Mouse (Mus musculus) adrenal gland, postnatal 14 days (tissue): ENCODE results near the gene Zcchc2. TPM values are rescaled to one million over a fixed set of nuclear protein-coding genes. Genes with fewer than 3 reads are reported as not detected.
A peak's percentile ranks its signal among the peaks of the same experiment; 100 is the strongest.

ENCODE experiments used
- DNase-seq: peaks from one replicate; pipeline ENCODE4 v3.0.0; 2021; ENCODE audit warnings: mixed read lengths
- total RNA-seq: library from RNA; stranded (reverse); gene quantifications from 2 replicates; pipeline ENCODE4 v1.2.3, GENCODE M21; 2021

Gene Zcchc2
- total RNA-seq, 1 experiment from 2014 or later, result 17.5 TPM

- peak; percentile 80 for DNase-seq
Measured at GRCm38 (mm10) chr1:106036861-106037599, 46.8 kb downstream of the Zcchc2 start.

- no peak for DNase-seq
Measured at GRCm38 (mm10) chr1:106039326-106039725, 49.1 kb downstream of the Zcchc2 start.

- DNase-seq, result peak; percentile 76
Measured at GRCm38 (mm10) chr1:106040271-106040670, 50.1 kb downstream of the Zcchc2 start.

- DNase-seq, result no peak
Measured at GRCm38 (mm10) chr1:106042221-106042620, 52.0 kb downstream of the Zcchc2 start.

GRCm38 (mm10) chr1:106043053-106043820, 53.0 kb downstream of the Zcchc2 start:
- peak; percentile 50 for DNase-seq

- DNase-seq, result no peak
Measured at GRCm38 (mm10) chr1:106049036-106049435, 58.8 kb downstream of the Zcchc2 start.

- no peak for DNase-seq
Measured at GRCm38 (mm10) chr1:106054978-106055377, 64.8 kb downstream of the Zcchc2 start.

GRCm38 (mm10) chr1:106058355-106058754, 68.1 kb downstream of the Zcchc2 start:
- DNase-seq, result no peak

- DNase-seq, result no peak
Measured at GRCm38 (mm10) chr1:106059516-106060277, 69.5 kb downstream of the Zcchc2 start.

- no peak for DNase-seq
Measured at GRCm38 (mm10) chr1:106061185-106061910, 71.1 kb downstream of the Zcchc2 start.

GRCm38 (mm10) chr1:106062891-106063590, 72.8 kb downstream of the Zcchc2 start:
- no peak for DNase-seq

- DNase-seq, result no peak
Measured at GRCm38 (mm10) chr1:106063591-106064170, 73.5 kb downstream of the Zcchc2 start.

GRCm38 (mm10) chr1:106064291-106064690, 74.1 kb downstream of the Zcchc2 start:
- DNase-seq, result no peak

GRCm38 (mm10) chr1:106064711-106065110, 74.5 kb downstream of the Zcchc2 start:
- DNase-seq, result peak; percentile 52

GRCm38 (mm10) chr1:106065679-106066078, 75.5 kb downstream of the Zcchc2 start:
- DNase-seq, result no peak

- DNase-seq, result no peak
Measured at GRCm38 (mm10) chr1:106067306-106067705, 77.1 kb downstream of the Zcchc2 start.

GRCm38 (mm10) chr1:106069867-106070543, 79.8 kb downstream of the Zcchc2 start:
- no peak for DNase-seq

GRCm38 (mm10) chr1:106070814-106071213, 80.6 kb downstream of the Zcchc2 start:
- no peak for DNase-seq

GRCm38 (mm10) chr1:106071237-106072070, 81.2 kb downstream of the Zcchc2 start:
- DNase-seq, result peak; percentile 86

GRCm38 (mm10) chr1:106072071-106072440, 81.8 kb downstream of the Zcchc2 start:
- no peak for DNase-seq
